Mouse (Mus musculus): ENCODE measurements around the gene Ogg1.

- TF ChIP-seq GATA1 (IDR thresholded peaks at IDR 0.05; ENCODE audit: low read length) (no peak), TAL1 (IDR thresholded peaks at IDR 0.05; ENCODE audit: low read length) (no peak)
Observed at GRCm38 (mm10) chr6:113362241-113362640, 35.5 kb downstream of the Ogg1 start.
